Mouse (Mus musculus) heart, postnatal 0 days (tissue): ENCODE measurements around the gene C130079G13Rik. TPM values are rescaled to one million over a fixed set of nuclear protein-coding genes. Genes with fewer than 3 reads are reported as not detected.

Source experiments
- ATAC-seq: fragments of 200-750 bp; cut with Nextera tagmentation; 2 replicates; pipeline ENCODE4 v1.8.0; 2017; ENCODE audit warnings: low read depth, moderate number of reproducible peaks, moderate library complexity; ENCODE audit not compliant: insufficient read depth
- DNase-seq: peaks from one replicate; pipeline ENCODE4 v3.0.0-alpha.2; 2016; ENCODE audit warnings: low spot score
- H3K27ac ChIP-seq: fragments of 300-500 bp; sonication (generic); 2 replicates; pipeline ENCODE4 v1.5.1; 2014; ENCODE audit warnings: low read depth, mild to moderate bottlenecking
- H3K27me3 ChIP-seq: fragments of 300-500 bp; sonication (generic); 2 replicates; pipeline ENCODE4 v1.6.1; 2014; ENCODE audit warnings: low read length, mixed read lengths; ENCODE audit not compliant: control insufficient read depth, insufficient read depth
- H3K36me3 ChIP-seq: fragments of 300-500 bp; sonication (generic); replicated peaks from 2 replicates; pipeline ENCODE4 v1.6.1; 2014; ENCODE audit warnings: low read length, mixed read lengths; ENCODE audit not compliant: control insufficient read depth, insufficient read depth
- H3K4me1 ChIP-seq: fragments of 300-500 bp; sonication (generic); 2 replicates; pipeline ENCODE4 v1.6.1; 2014; ENCODE audit warnings: antibody characterized with exemption; ENCODE audit not compliant: control insufficient read depth, insufficient read depth
- H3K4me2 ChIP-seq: fragments of 300-500 bp; sonication (generic); 2 replicates; pipeline ENCODE4 v1.6.1; 2014; ENCODE audit warnings: low read depth, mild to moderate bottlenecking, low read length, moderate library complexity
- H3K4me3 ChIP-seq: fragments of 300-500 bp; sonication (generic); 2 replicates; pipeline ENCODE4 v1.5.1; 2014; ENCODE audit warnings: low read depth, low read length
- H3K9ac ChIP-seq: fragments of 300-500 bp; sonication (generic); replicated peaks from 2 replicates; pipeline ENCODE4 v1.6.1; 2014; ENCODE audit warnings: low read depth, low read length, mixed read lengths
- H3K9me3 ChIP-seq: fragments of 300-500 bp; sonication (generic); replicated peaks from 2 replicates; pipeline ENCODE4 v1.6.1; 2016; ENCODE audit warnings: low read length; ENCODE audit not compliant: control insufficient read depth
- CTCF ChIP-seq: IDR thresholded peaks from 2 replicates; pipeline ENCODE4 v1.5.1; 2016; ENCODE audit warnings: antibody characterized with exemption, control low read depth, low read depth
- EP300 ChIP-seq: IDR thresholded peaks from 2 replicates; pipeline ENCODE4 v1.6.1; 2016; ENCODE audit warnings: antibody characterized with exemption, low read depth
- WGBS: fragments of 180-500 bp; shearing (Covaris S2); extraction: QIAGEN DNeasy Blood & Tissue Kit; methylation state at CpG from one replicate; pipeline ENCODE4 v1.1.7; 2014; 5-methylcytosine and 5-hydroxymethylcytosine counted together
- polyA plus RNA-seq: library from polyadenylated mRNA; unstranded; fragments of >200 nt; fragmentation: Nextera tagmentation; extraction: Ambion mirVana; gene quantifications from 2 replicates; pipeline ENCODE4 v1.2.1, GENCODE M21; 2015
- total RNA-seq: library from RNA; depleted of rRNA; stranded (reverse); fragments of >200 nt; gene quantifications from 2 replicates; pipeline ENCODE4 v1.2.3, GENCODE M21; 2014; ENCODE audit warnings: low replicate concordance; rRNA removed

Gene C130079G13Rik
- total and polyA plus RNA-seq, 2 experiments from 2014 or later: not detected

- ATAC-seq (no peak), DNase-seq (no peak)
- no peak overlapping the region for H3K4me2 ChIP-seq
- H3K9ac ChIP-seq: no peak overlapping the region
- H3K36me3 ChIP-seq: no peaks in the 10 kb centered on the region
- WGBS: 75% methylated on average over 5 of the region's 5 CpGs
- no peak for TF ChIP-seq CTCF
- no peak for TF ChIP-seq EP300
- no peaks in the 10 kb centered on the region for H3K27me3 ChIP-seq
- H3K4me3 ChIP-seq: no peak overlapping the region
- H3K27ac ChIP-seq: no peak overlapping the region
- H3K9me3 ChIP-seq: no peaks in the 10 kb centered on the region
- H3K4me1 ChIP-seq: no peaks in the 10 kb centered on the region
These were observed 45.9 kb downstream of the C130079G13Rik start for GRCm38 (mm10) chr3:59970891-59971290.

GRCm38 (mm10) chr3:59974591-59974990 is 49.6 kb downstream of the C130079G13Rik start:
- DNase-seq (no peak), ATAC-seq (no peak)
- Histone ChIP-seq H3K4me3 (no peak overlapping the region), H3K9me3 (no peaks in the 10 kb centered on the region), H3K27me3 (no peaks in the 10 kb centered on the region), H3K36me3 (no peaks in the 10 kb centered on the region), H3K4me2 (no peak overlapping the region), H3K9ac (no peak overlapping the region), H3K4me1 (no peaks in the 10 kb centered on the region), H3K27ac (no peak overlapping the region)
- TF ChIP-seq EP300: no peak
- TF ChIP-seq CTCF: no peak

Other genes with a start within 250 kb of the C130079G13Rik start
- gene Gm5538, start 195.4 kb upstream of the C130079G13Rik start, total RNA-seq: not detected in 2 replicates
- gene Gm5538, start 195.4 kb upstream of the C130079G13Rik start, polyA plus RNA-seq: not detected in 2 replicates
- gene Gm8298, start 64.2 kb upstream of the C130079G13Rik start, total RNA-seq: not detected in 2 replicates
- gene Gm8298, start 64.2 kb upstream of the C130079G13Rik start, polyA plus RNA-seq: not detected in 2 replicates
- not detected in 2 replicates for gene Aadacl2, start 81.5 kb downstream of the C130079G13Rik start, total RNA-seq
- gene Aadacl2, start 81.5 kb downstream of the C130079G13Rik start, polyA plus RNA-seq: not detected in 2 replicates
- not detected in 2 replicates for gene Aadac, start 100.5 kb downstream of the C130079G13Rik start, total RNA-seq
- gene Aadac, start 100.5 kb downstream of the C130079G13Rik start, polyA plus RNA-seq: 0.14 TPM in 1 of 2 replicates, not detected in the other
- gene Sucnr1, start 156.7 kb downstream of the C130079G13Rik start, total RNA-seq: not detected in 2 replicates
- gene Sucnr1, start 156.7 kb downstream of the C130079G13Rik start, polyA plus RNA-seq: not detected in 2 replicates